Mouse (Mus musculus): ENCODE measurements around the gene Polr3gl. TPM values are rescaled to one million over a fixed set of nuclear protein-coding genes. Genes with fewer than 3 reads are reported as not detected.

The Polr3gl gene
- total RNA-seq, 2 experiments from 2014 or later = 34.0 to 38.1 TPM

- peak; percentile 76 for DNase-seq
These were observed 4.4 kb upstream of the Polr3gl start for GRCm38 (mm10) chr3:96598156-96599068.

GRCm38 (mm10) chr3:96597435-96597891 is 3.5 kb upstream of the Polr3gl start:
- DNase-seq = peak; percentile 26

- DNase-seq = no peak
These were observed 2.9 kb upstream of the Polr3gl start for GRCm38 (mm10) chr3:96596855-96597254.

GRCm38 (mm10) chr3:96596228-96596707 is 2.3 kb upstream of the Polr3gl start, which contains the start of gene Ankrd34a:
Gene Ankrd34a, plus strand, starts transcription at chr3:96596636.
- peak; percentile 52 for DNase-seq

- no peak for DNase-seq
These were observed 1.7 kb upstream of the Polr3gl start for GRCm38 (mm10) chr3:96595661-96596060.

GRCm38 (mm10) chr3:96594851-96595250 is 870 bp upstream of the Polr3gl start:
- DNase-seq = no peak

- DNase-seq = peak; percentile 28
These were observed 607 bp downstream of the Polr3gl start for GRCm38 (mm10) chr3:96593374-96593773.

GRCm38 (mm10) chr3:96590657-96591056 is 3.3 kb downstream of the Polr3gl start:
- DNase-seq = no peak

GRCm38 (mm10) chr3:96583386-96583785 is 10.6 kb downstream of the Polr3gl start:
- no peak for DNase-seq

- no peak for DNase-seq
These were observed 12.0 kb downstream of the Polr3gl start for GRCm38 (mm10) chr3:96581771-96582515.

GRCm38 (mm10) chr3:96581141-96581540 is 12.8 kb downstream of the Polr3gl start:
- DNase-seq = no peak

- DNase-seq = peak; percentile 85
These were observed 14.0 kb downstream of the Polr3gl start for GRCm38 (mm10) chr3:96579885-96580454.

- DNase-seq = no peak
These were observed 14.7 kb downstream of the Polr3gl start for GRCm38 (mm10) chr3:96579239-96579750.

GRCm38 (mm10) chr3:96578561-96579238 is 15.3 kb downstream of the Polr3gl start:
- DNase-seq = no peak

GRCm38 (mm10) chr3:96577566-96577965 is 16.4 kb downstream of the Polr3gl start:
- no peak for DNase-seq

- peak; percentile 95 for DNase-seq
These were observed 17.1 kb downstream of the Polr3gl start, which contains the start of gene Gm16253 for GRCm38 (mm10) chr3:96576690-96577541. Gene Gm16253, plus strand, starts transcription at chr3:96576984.

- peak; percentile 86 for DNase-seq
These were observed 17.8 kb downstream of the Polr3gl start for GRCm38 (mm10) chr3:96576005-96576658.

GRCm38 (mm10) chr3:96575272-96575984 is 18.6 kb downstream of the Polr3gl start:
- peak; percentile 79 for DNase-seq
